Mouse (Mus musculus) liver, embryonic 14.5 days (tissue): ENCODE measurements at regions not wholly inside any gene's neighbourhood (a gene's known extent, or its start where the extent isn't known, plus 50 kb on each side); places are given as distances from the start of the nearest gene placed in this dataset.

Experiments used
- ATAC-seq: fragments of 200-750 bp; cut with Nextera tagmentation; 2 replicates; pipeline ENCODE4 v1.8.0; 2017; ENCODE audit warnings: moderate number of reproducible peaks, mild to moderate bottlenecking, moderate library complexity; ENCODE audit not compliant: insufficient read depth
- DNase-seq, 3 experiments: peaks; one replicate each; pipeline ENCODE4 v3.0.0-alpha.2; 2012 to 2013; ENCODE audit warnings: low read depth in 3 of 3, low spot score in 3 of 3
- H3K27ac ChIP-seq: fragments of 300-500 bp; sonication (generic); 2 replicates; pipeline ENCODE4 v1.5.1; 2014; ENCODE audit warnings: moderate library complexity, mild to moderate bottlenecking, control low read depth, inconsistent platforms
- H3K27me3 ChIP-seq: fragments of 300-500 bp; sonication (generic); 2 replicates; pipeline ENCODE4 v1.6.1; 2014; ENCODE audit warnings: mild to moderate bottlenecking, low read length, moderate library complexity; ENCODE audit not compliant: control insufficient read depth, insufficient read depth
- H3K36me3 ChIP-seq: fragments of 300-500 bp; sonication (generic); replicated peaks from 2 replicates; pipeline ENCODE4 v1.6.1; 2014; ENCODE audit warnings: low read depth; ENCODE audit not compliant: control insufficient read depth, insufficient read depth
- H3K4me1 ChIP-seq, 2 experiments: fragments of 200-500 bp in 1 of 2; fragments of 300-500 bp in 1 of 2; sonication (generic) in 1 of 2; replicated peaks; 2 replicates each; pipeline ENCODE4 v1.6.1; 2012 to 2014; ENCODE audit warnings: antibody characterized with exemption in 1 of 2, inconsistent platforms in 1 of 2, low read length in 1 of 2; ENCODE audit not compliant: control insufficient read depth in 2 of 2, insufficient read depth in 2 of 2
- H3K4me2 ChIP-seq: fragments of 300-500 bp; sonication (generic); 2 replicates; pipeline ENCODE4 v1.6.1; 2014; ENCODE audit warnings: low read depth, mild to moderate bottlenecking, control low read depth, moderate library complexity
- H3K4me3 ChIP-seq, 2 experiments: fragments of 200-500 bp in 1 of 2; fragments of 300-500 bp in 1 of 2; sonication (generic) in 1 of 2; 2 replicates each; pipeline ENCODE4 v1.5.1; 2012 to 2014; ENCODE audit warnings: low read depth in 2 of 2, low read length in 2 of 2, mild to moderate bottlenecking in 2 of 2, control low read depth in 1 of 2, inconsistent platforms in 1 of 2, moderate library complexity in 1 of 2; ENCODE audit not compliant: insufficient read depth in 1 of 2
- H3K9ac ChIP-seq: fragments of 300-500 bp; sonication (generic); replicated peaks from 2 replicates; pipeline ENCODE4 v1.6.1; 2014; ENCODE audit warnings: mild to moderate bottlenecking, control low read depth, moderate library complexity
- H3K9me3 ChIP-seq: fragments of 300-500 bp; sonication (generic); 2 replicates; pipeline ENCODE4 v1.6.1; 2016; ENCODE audit warnings: low read length, mixed read lengths; ENCODE audit not compliant: control insufficient read depth
- CTCF ChIP-seq: IDR thresholded peaks from 2 replicates; pipeline ENCODE4 v1.5.1; 2016; ENCODE audit warnings: antibody characterized with exemption, low read depth, control low read depth
- EP300 ChIP-seq: IDR thresholded peaks from 2 replicates; pipeline ENCODE4 v1.6.1; 2016; ENCODE audit warnings: antibody characterized with exemption, low read depth
- WGBS: fragments of 180-500 bp; shearing (Covaris S2); extraction: QIAGEN DNeasy Blood & Tissue Kit; methylation state at CpG from one replicate; pipeline ENCODE4 v1.1.7; 2014; ENCODE audit not compliant: insufficient replicate concordance; 5-methylcytosine and 5-hydroxymethylcytosine counted together

GRCm38 (mm10) chr4:124175531-124175930 lies 257.7 kb upstream of the 4930535I16Rik start:
- Histone ChIP-seq H3K4me3 (no peak overlapping the region), H3K9me3 (no peaks in the 10 kb centered on the region), H3K4me1 (no peaks in the 10 kb centered on the region), H3K4me2 (no peak overlapping the region), H3K27me3 (peaks cover 5% of the 10 kb centered on the region), H3K36me3 (no peaks in the 10 kb centered on the region), H3K9ac (no peak overlapping the region), H3K27ac (no peak overlapping the region)
- TF ChIP-seq CTCF, result no peak
- no peak for TF ChIP-seq EP300
- 34% methylated on average over 6 of the region's 6 CpGs for WGBS
- DNase-seq (no peak), ATAC-seq (no peak)

- TF ChIP-seq CTCF, result no peak
- TF ChIP-seq EP300, result no peak
- H3K4me2 ChIP-seq, result no peak overlapping the region
- no peaks in the 10 kb centered on the region for H3K27me3 ChIP-seq
- peaks cover 2% of the 10 kb centered on the region; the same call in 1 of the 2 replicates for H3K9me3 ChIP-seq
- H3K9ac ChIP-seq, result no peak overlapping the region
- no peaks in the 10 kb centered on the region for H3K4me1 ChIP-seq
- no peak for ATAC-seq
- no peak for DNase-seq
- whole genome bisulfite sequencing, result 91% methylated on average over 4 of the region's 6 CpGs
- no peak overlapping the region for H3K27ac ChIP-seq
- H3K4me3 ChIP-seq, result no peak overlapping the region
- H3K36me3 ChIP-seq, result no peaks in the 10 kb centered on the region
These were observed 236.8 kb upstream of the 4930535I16Rik start for GRCm38 (mm10) chr4:124154627-124155026.

- no peak overlapping the region for H3K9ac ChIP-seq
- TF ChIP-seq EP300, result no peak
- 0 out of 2 replicates have a peak, but pooled peaks have one; percentile 15 for TF ChIP-seq CTCF
- no peak overlapping the region for H3K4me2 ChIP-seq
These were observed 232.1 kb upstream of the 4930535I16Rik start for GRCm38 (mm10) chr4:124149771-124150451.

GRCm38 (mm10) chr4:124149037-124149436 lies 231.2 kb upstream of the 4930535I16Rik start:
- Histone ChIP-seq H3K9me3 (no peaks in the 10 kb centered on the region), H3K4me2 (no peak overlapping the region), H3K4me1 (no peaks in the 10 kb centered on the region), H3K4me3 (no peak overlapping the region), H3K27ac (no peak overlapping the region), H3K27me3 (no peaks in the 10 kb centered on the region; the same call in 1 of the 2 replicates), H3K36me3 (no peaks in the 10 kb centered on the region), H3K9ac (no peak overlapping the region)
- TF ChIP-seq EP300 (no peak), CTCF (no peak)
- no peak for DNase-seq
- ATAC-seq, result no peak
- WGBS, result 30% methylated on average over 3 of the region's 3 CpGs

More at GRCm38 (mm10) chr4:124149771-124150451, 232.1 kb upstream of the 4930535I16Rik start:
- Histone ChIP-seq H3K4me1 (no peaks in the 10 kb centered on the region), H3K27ac (no peak overlapping the region), H3K36me3 (no peaks in the 10 kb centered on the region), H3K9me3 (no peaks in the 10 kb centered on the region), H3K4me3 (no peak overlapping the region), H3K27me3 (no peaks in the 10 kb centered on the region; the same call in 1 of the 2 replicates)
- ATAC-seq, result no peak
- DNase-seq, result no peak
- WGBS, result 8% methylated on average over 16 of the region's 16 CpGs

- WGBS, result 53% methylated on average over 4 of the region's 4 CpGs
- Histone ChIP-seq H3K27me3 (no peaks in the 10 kb centered on the region; the same call in 1 of the 2 replicates), H3K9ac (no peak overlapping the region), H3K36me3 (no peaks in the 10 kb centered on the region), H3K27ac (no peak overlapping the region), H3K4me1 (no peaks in the 10 kb centered on the region), H3K4me3 (no peak overlapping the region), H3K4me2 (no peak overlapping the region), H3K9me3 (no peaks in the 10 kb centered on the region)
- DNase-seq (no peak), ATAC-seq (no peak)
- TF ChIP-seq EP300 (no peak), CTCF (no peak)
These were observed 229.5 kb upstream of the 4930535I16Rik start for GRCm38 (mm10) chr4:124147276-124147675.
